Mouse (Mus musculus): ENCODE results near the gene Has1.
"Not testable (repeated sequence)": the region's sequence is repeated elsewhere in the genome, so short reads cannot be mapped to it uniquely, and the experiment has no call there.

Gene Has1

GRCm38 (mm10) chr17:17855064-17855838 lies at the start of gene Has1:
TSS of gene Has1 (minus strand) at chr17:17855205.
- no peak for DNase-seq

GRCm38 (mm10) chr17:17900768-17901167 lies 45.8 kb upstream of the Has1 start:
- DNase-seq: no peak

GRCm38 (mm10) chr17:17899268-17899667 lies 44.3 kb upstream of the Has1 start:
- DNase-seq: peak; percentile 4

- DNase-seq: no peak
Measured at GRCm38 (mm10) chr17:17896039-17896438, 41.0 kb upstream of the Has1 start.

GRCm38 (mm10) chr17:17889732-17890425 lies 34.9 kb upstream of the Has1 start:
- DNase-seq: no peak

- no peak for DNase-seq
Measured at GRCm38 (mm10) chr17:17887774-17888248, 32.8 kb upstream of the Has1 start, which contains the start of the genes Fpr2 and Fpr3. TSS of gene Fpr2 (plus strand) at chr17:17887824. TSS of gene Fpr3 (plus strand) at chr17:17887852.

- DNase-seq: no peak
Measured at GRCm38 (mm10) chr17:17883840-17884239, 28.8 kb upstream of the Has1 start, which contains the start of gene Fpr1. TSS of gene Fpr1 (minus strand) at chr17:17883940.

GRCm38 (mm10) chr17:17882672-17883071 lies 27.7 kb upstream of the Has1 start:
- no peak for DNase-seq

- no peak for DNase-seq
Measured at GRCm38 (mm10) chr17:17879347-17879746, 24.3 kb upstream of the Has1 start.

- DNase-seq: no peak
Measured at GRCm38 (mm10) chr17:17871697-17872096, 16.7 kb upstream of the Has1 start.

- DNase-seq: no peak
Measured at GRCm38 (mm10) chr17:17870892-17871550, 16.0 kb upstream of the Has1 start.

- no peak for DNase-seq
Measured at GRCm38 (mm10) chr17:17866801-17867469, 11.9 kb upstream of the Has1 start.

GRCm38 (mm10) chr17:17865168-17865567 lies 10.2 kb upstream of the Has1 start:
- DNase-seq: no peak

GRCm38 (mm10) chr17:17862360-17862759 lies 7.4 kb upstream of the Has1 start:
- DNase-seq: no peak

GRCm38 (mm10) chr17:17860110-17860509 lies 5.1 kb upstream of the Has1 start:
- DNase-seq: no peak

GRCm38 (mm10) chr17:17857446-17857845 lies 2.4 kb upstream of the Has1 start:
- no peak for DNase-seq

- no peak for DNase-seq
Measured at GRCm38 (mm10) chr17:17856612-17857011, 1.6 kb upstream of the Has1 start.

- peak; percentile 33 for DNase-seq
Measured at GRCm38 (mm10) chr17:17849906-17850712, 4.9 kb downstream of the Has1 start.

GRCm38 (mm10) chr17:17848988-17849387 lies 6.0 kb downstream of the Has1 start:
- no peak for DNase-seq

- peak; percentile 22 for DNase-seq
Measured at GRCm38 (mm10) chr17:17845187-17846027, 9.6 kb downstream of the Has1 start.

GRCm38 (mm10) chr17:17844606-17845005 lies 10.4 kb downstream of the Has1 start:
- DNase-seq: not testable (repeated sequence)
